Mouse (Mus musculus): ENCODE results near the gene Macrod2. TPM values are rescaled to one million over a fixed set of nuclear protein-coding genes. Genes with fewer than 3 reads are reported as not detected.

Gene Macrod2
- polyA plus RNA-seq, 1 experiment from 2014 or later: 65.9 TPM

- ATAC-seq (ENCODE audit: low read depth): no peak
- Histone ChIP-seq H3K36me3 (ENCODE audit: control insufficient read depth, insufficient read depth, low read length) (no peaks in the 10 kb centered on the region), H3K9ac (replicated peaks; ENCODE audit: low read depth, low read length) (no peak overlapping the region), H3K4me2 (ENCODE audit: low read depth, low read length) (no peak overlapping the region), H3K27ac (ENCODE audit: low read depth, low read length) (no peak overlapping the region), H3K27me3 (ENCODE audit: control insufficient read depth, insufficient read depth, low read length) (no peaks in the 10 kb centered on the region), H3K9me3 (ENCODE audit: control insufficient read depth, low read length) (no peaks in the 10 kb centered on the region), H3K4me1 (ENCODE audit: control insufficient read depth, insufficient read depth, low read length) (no peaks in the 10 kb centered on the region), H3K4me3 (ENCODE audit: low read depth, low read length) (no peak overlapping the region)
- 81% methylated on average over 1 of the region's 1 CpGs for WGBS
Measured at GRCm38 (mm10) chr2:141173167-141173566, 778.1 kb downstream of the Macrod2 start.

- no peak overlapping the region for H3K4me3 ChIP-seq (ENCODE audit: low read depth, low read length)
- H3K27me3 ChIP-seq (ENCODE audit: control insufficient read depth, insufficient read depth, low read length): no peaks in the 10 kb centered on the region
- WGBS: 78% methylated on average over 3 of the region's 3 CpGs
- no peak for ATAC-seq (ENCODE audit: low read depth)
- no peaks in the 10 kb centered on the region for H3K36me3 ChIP-seq (ENCODE audit: control insufficient read depth, insufficient read depth, low read length)
- H3K9ac ChIP-seq (replicated peaks; ENCODE audit: low read depth, low read length): no peak overlapping the region
- H3K4me1 ChIP-seq (ENCODE audit: control insufficient read depth, insufficient read depth, low read length): no peaks in the 10 kb centered on the region
- H3K4me2 ChIP-seq (ENCODE audit: low read depth, low read length): no peak overlapping the region
- H3K9me3 ChIP-seq (ENCODE audit: control insufficient read depth, low read length): no peaks in the 10 kb centered on the region
- H3K27ac ChIP-seq (ENCODE audit: low read depth, low read length): no peak overlapping the region
Measured at GRCm38 (mm10) chr2:141173607-141174006, 778.5 kb downstream of the Macrod2 start.

- H3K27me3 ChIP-seq (ENCODE audit: control insufficient read depth, insufficient read depth, low read length): no peaks in the 10 kb centered on the region
- 69% methylated on average over 1 of the region's 1 CpGs for WGBS
Measured at GRCm38 (mm10) chr2:141180656-141181055, 785.5 kb downstream of the Macrod2 start.

GRCm38 (mm10) chr2:141182034-141182759 lies 787.1 kb downstream of the Macrod2 start:
- H3K27me3 ChIP-seq (ENCODE audit: control insufficient read depth, insufficient read depth, low read length): no peaks in the 10 kb centered on the region
- no peak overlapping the region for H3K9ac ChIP-seq (replicated peaks; ENCODE audit: low read depth, low read length)
- no peak overlapping the region for H3K4me2 ChIP-seq (ENCODE audit: low read depth, low read length)
- H3K9me3 ChIP-seq (ENCODE audit: control insufficient read depth, low read length): no peaks in the 10 kb centered on the region
- H3K36me3 ChIP-seq (ENCODE audit: control insufficient read depth, insufficient read depth, low read length): no peaks in the 10 kb centered on the region
- H3K4me3 ChIP-seq (ENCODE audit: low read depth, low read length): no peak overlapping the region
- no peaks in the 10 kb centered on the region for H3K4me1 ChIP-seq (ENCODE audit: control insufficient read depth, insufficient read depth, low read length)
- WGBS: 51% methylated on average over 5 of the region's 5 CpGs
- H3K27ac ChIP-seq (ENCODE audit: low read depth, low read length): no peak overlapping the region
- ATAC-seq (ENCODE audit: low read depth): no peak

More at GRCm38 (mm10) chr2:141180656-141181055, 785.5 kb downstream of the Macrod2 start:
- Histone ChIP-seq H3K9ac (replicated peaks; ENCODE audit: low read depth, low read length) (no peak overlapping the region), H3K4me1 (ENCODE audit: control insufficient read depth, insufficient read depth, low read length) (no peaks in the 10 kb centered on the region), H3K27ac (ENCODE audit: low read depth, low read length) (no peak overlapping the region), H3K36me3 (ENCODE audit: control insufficient read depth, insufficient read depth, low read length) (no peaks in the 10 kb centered on the region), H3K9me3 (ENCODE audit: control insufficient read depth, low read length) (no peaks in the 10 kb centered on the region), H3K4me2 (ENCODE audit: low read depth, low read length) (no peak overlapping the region), H3K4me3 (ENCODE audit: low read depth, low read length) (no peak overlapping the region)
- no peak for ATAC-seq (ENCODE audit: low read depth)

GRCm38 (mm10) chr2:141194476-141194875 lies 799.4 kb downstream of the Macrod2 start:
- no peaks in the 10 kb centered on the region for H3K4me1 ChIP-seq (ENCODE audit: control insufficient read depth, insufficient read depth, low read length)
- H3K27me3 ChIP-seq (ENCODE audit: control insufficient read depth, insufficient read depth, low read length): no peaks in the 10 kb centered on the region
- H3K4me3 ChIP-seq (ENCODE audit: low read depth, low read length): no peak overlapping the region
- no peaks in the 10 kb centered on the region for H3K9me3 ChIP-seq (ENCODE audit: control insufficient read depth, low read length)
- no peaks in the 10 kb centered on the region for H3K36me3 ChIP-seq (ENCODE audit: control insufficient read depth, insufficient read depth, low read length)
- H3K27ac ChIP-seq (ENCODE audit: low read depth, low read length): no peak overlapping the region
- H3K9ac ChIP-seq (replicated peaks; ENCODE audit: low read depth, low read length): no peak overlapping the region
- H3K4me2 ChIP-seq (ENCODE audit: low read depth, low read length): no peak overlapping the region
- ATAC-seq (ENCODE audit: low read depth): no peak

GRCm38 (mm10) chr2:141200481-141200880 lies 805.4 kb downstream of the Macrod2 start:
- Histone ChIP-seq H3K9ac (replicated peaks; ENCODE audit: low read depth, low read length) (no peak overlapping the region), H3K27me3 (ENCODE audit: control insufficient read depth, insufficient read depth, low read length) (no peaks in the 10 kb centered on the region), H3K4me1 (ENCODE audit: control insufficient read depth, insufficient read depth, low read length) (no peaks in the 10 kb centered on the region), H3K36me3 (ENCODE audit: control insufficient read depth, insufficient read depth, low read length) (no peaks in the 10 kb centered on the region), H3K4me2 (ENCODE audit: low read depth, low read length) (no peak overlapping the region), H3K27ac (ENCODE audit: low read depth, low read length) (no peak overlapping the region), H3K9me3 (ENCODE audit: control insufficient read depth, low read length) (no peaks in the 10 kb centered on the region), H3K4me3 (ENCODE audit: low read depth, low read length) (no peak overlapping the region)
- WGBS: 66% methylated on average over 4 of the region's 4 CpGs
- ATAC-seq (ENCODE audit: low read depth): no peak

GRCm38 (mm10) chr2:141201303-141202014 lies 806.4 kb downstream of the Macrod2 start:
- 48% methylated on average over 2 of the region's 2 CpGs for WGBS
- Histone ChIP-seq H3K4me1 (ENCODE audit: control insufficient read depth, insufficient read depth, low read length) (no peaks in the 10 kb centered on the region), H3K4me3 (ENCODE audit: low read depth, low read length) (no peak overlapping the region), H3K9me3 (ENCODE audit: control insufficient read depth, low read length) (no peaks in the 10 kb centered on the region), H3K4me2 (ENCODE audit: low read depth, low read length) (no peak overlapping the region), H3K27me3 (ENCODE audit: control insufficient read depth, insufficient read depth, low read length) (no peaks in the 10 kb centered on the region), H3K36me3 (ENCODE audit: control insufficient read depth, insufficient read depth, low read length) (no peaks in the 10 kb centered on the region), H3K27ac (ENCODE audit: low read depth, low read length) (no peak overlapping the region), H3K9ac (replicated peaks; ENCODE audit: low read depth, low read length) (no peak overlapping the region)
- no peak for ATAC-seq (ENCODE audit: low read depth)

- 68% methylated on average over 1 of the region's 1 CpGs for WGBS
- H3K9ac ChIP-seq (replicated peaks; ENCODE audit: low read depth, low read length): no peak overlapping the region
- no peak for ATAC-seq (ENCODE audit: low read depth)
Measured at GRCm38 (mm10) chr2:141202015-141202364, 806.9 kb downstream of the Macrod2 start.

GRCm38 (mm10) chr2:141211346-141211745 lies 816.2 kb downstream of the Macrod2 start:
- Histone ChIP-seq H3K9me3 (ENCODE audit: control insufficient read depth, low read length) (no peaks in the 10 kb centered on the region), H3K27ac (ENCODE audit: low read depth, low read length) (no peak overlapping the region), H3K9ac (replicated peaks; ENCODE audit: low read depth, low read length) (no peak overlapping the region), H3K27me3 (ENCODE audit: control insufficient read depth, insufficient read depth, low read length) (no peaks in the 10 kb centered on the region), H3K36me3 (ENCODE audit: control insufficient read depth, insufficient read depth, low read length) (no peaks in the 10 kb centered on the region), H3K4me1 (ENCODE audit: control insufficient read depth, insufficient read depth, low read length) (no peaks in the 10 kb centered on the region), H3K4me3 (ENCODE audit: low read depth, low read length) (no peak overlapping the region), H3K4me2 (ENCODE audit: low read depth, low read length) (no peak overlapping the region)
- 92% methylated on average over 5 of the region's 5 CpGs for WGBS
- ATAC-seq (ENCODE audit: low read depth): no peak

More at GRCm38 (mm10) chr2:141202015-141202364, 806.9 kb downstream of the Macrod2 start:
- Histone ChIP-seq H3K4me2 (ENCODE audit: low read depth, low read length) (no peak overlapping the region), H3K36me3 (ENCODE audit: control insufficient read depth, insufficient read depth, low read length) (no peaks in the 10 kb centered on the region), H3K4me3 (ENCODE audit: low read depth, low read length) (no peak overlapping the region), H3K27ac (ENCODE audit: low read depth, low read length) (no peak overlapping the region), H3K9me3 (ENCODE audit: control insufficient read depth, low read length) (no peaks in the 10 kb centered on the region), H3K27me3 (ENCODE audit: control insufficient read depth, insufficient read depth, low read length) (no peaks in the 10 kb centered on the region), H3K4me1 (ENCODE audit: control insufficient read depth, insufficient read depth, low read length) (no peaks in the 10 kb centered on the region)
